Mouse (Mus musculus): ENCODE data around the gene Umod. TPM values are rescaled to one million over a fixed set of nuclear protein-coding genes. Genes with fewer than 3 reads are reported as not detected.

Umod gene
- polyA plus RNA-seq (2017; shearing (Covaris generic)) = not detected

GRCm38 (mm10) chr7:119479256-119479655, at the start of gene Umod:
TSS of gene Umod (minus strand) at chr7:119479282.

GRCm38 (mm10) chr7:119523389-119523788, 44.3 kb upstream of the Umod start, which contains the start of gene Pdilt:
TSS of gene Pdilt (minus strand) at chr7:119523489.

GRCm38 (mm10) chr7:119519163-119519562, 40.1 kb upstream of the Umod start, which contains the start of gene Acsm5:
TSS of gene Acsm5 (plus strand) at chr7:119519463.

GRCm38 (mm10) chr7:119459185-119459584, 19.9 kb downstream of the Umod start, which contains the start of gene Gp2:
TSS of gene Gp2 (minus strand) at chr7:119459285.

Other genes starting within 250 kb of the Umod start
- not detected for gene Gp2, start 20.0 kb downstream of the Umod start, polyA plus RNA-seq (2017; shearing (Covaris generic))
- not detected for gene Acsm5, start 40.2 kb upstream of the Umod start, polyA plus RNA-seq (2017; shearing (Covaris generic))
- not detected for gene Pdilt, start 44.2 kb upstream of the Umod start, polyA plus RNA-seq (2017; shearing (Covaris generic))
- not detected for gene Acsm2, start 75.1 kb upstream of the Umod start, polyA plus RNA-seq (2017; shearing (Covaris generic))
- not detected for gene Acsm1, start 127.7 kb upstream of the Umod start, polyA plus RNA-seq (2017; shearing (Covaris generic))
- not detected for gene Acsm4, start 210.7 kb upstream of the Umod start, polyA plus RNA-seq (2017; shearing (Covaris generic))
- gene Thumpd1, start 241.5 kb upstream of the Umod start, polyA plus RNA-seq (2017; shearing (Covaris generic)) = 113 TPM